Mouse (Mus musculus) cerebellum, adult 2 months (tissue): Measurements from ENCODE around the gene Tfeb. TPM values are rescaled to one million over a fixed set of nuclear protein-coding genes. Genes with fewer than 3 reads are reported as not detected.
A peak's percentile ranks its signal among the peaks of the same experiment; 100 is the strongest.

Experiments
- DNase-seq, 2 experiments: peaks; one replicate each; pipeline ENCODE4 v3.0.0; 2021
- H3K27ac ChIP-seq: fragments of 200-500 bp; 2 replicates; pipeline ENCODE4 v1.5.1; 2012; ENCODE audit warnings: low read length, control low read depth, inconsistent platforms; ENCODE audit not compliant: insufficient read depth
- H3K27me3 ChIP-seq: fragments of 200-500 bp; 2 replicates; pipeline ENCODE4 v1.6.1; 2012; ENCODE audit warnings: inconsistent platforms, mild to moderate bottlenecking, low read length, moderate library complexity; ENCODE audit not compliant: control insufficient read depth, insufficient read depth
- H3K4me1 ChIP-seq: fragments of 200-500 bp; 2 replicates; pipeline ENCODE4 v1.6.1; 2011; ENCODE audit warnings: low read length; ENCODE audit not compliant: control insufficient read depth, insufficient read depth
- H3K4me3 ChIP-seq: fragments of 200-500 bp; replicated peaks from 2 replicates; pipeline ENCODE3; 2011; ENCODE audit warnings: mild to moderate bottlenecking, low read depth, low read length, control low read depth; ENCODE audit not compliant: insufficient read depth
- CTCF ChIP-seq: fragments of 200-500 bp; IDR thresholded peaks from 2 replicates; pipeline ENCODE4 v1.5.1; 2011; ENCODE audit warnings: low read depth, mild to moderate bottlenecking, control low read depth, low read length, moderate library complexity, borderline replicate concordance; ENCODE audit not compliant: insufficient read depth
- POLR2A ChIP-seq: fragments of 200-500 bp; IDR thresholded peaks from 2 replicates; pipeline ENCODE4 v1.6.1; 2011; ENCODE audit warnings: low read length, control low read depth, borderline replicate concordance; ENCODE audit not compliant: insufficient read depth
- whole genome bisulfite sequencing: fragments of 180-500 bp; shearing (Covaris S2); methylation state at CpG from one replicate; pipeline ENCODE4 v1.1.7; 2018; 5-methylcytosine and 5-hydroxymethylcytosine counted together
- polyA plus RNA-seq: library from polyadenylated mRNA; depleted of rRNA; stranded (reverse); fragments of >200 nt; gene quantifications from 2 replicates; pipeline ENCODE4 v1.2.3, GENCODE M21; 2012

Tfeb gene
- polyA plus RNA-seq, 1 experiment: 27.5 TPM

DNA sequence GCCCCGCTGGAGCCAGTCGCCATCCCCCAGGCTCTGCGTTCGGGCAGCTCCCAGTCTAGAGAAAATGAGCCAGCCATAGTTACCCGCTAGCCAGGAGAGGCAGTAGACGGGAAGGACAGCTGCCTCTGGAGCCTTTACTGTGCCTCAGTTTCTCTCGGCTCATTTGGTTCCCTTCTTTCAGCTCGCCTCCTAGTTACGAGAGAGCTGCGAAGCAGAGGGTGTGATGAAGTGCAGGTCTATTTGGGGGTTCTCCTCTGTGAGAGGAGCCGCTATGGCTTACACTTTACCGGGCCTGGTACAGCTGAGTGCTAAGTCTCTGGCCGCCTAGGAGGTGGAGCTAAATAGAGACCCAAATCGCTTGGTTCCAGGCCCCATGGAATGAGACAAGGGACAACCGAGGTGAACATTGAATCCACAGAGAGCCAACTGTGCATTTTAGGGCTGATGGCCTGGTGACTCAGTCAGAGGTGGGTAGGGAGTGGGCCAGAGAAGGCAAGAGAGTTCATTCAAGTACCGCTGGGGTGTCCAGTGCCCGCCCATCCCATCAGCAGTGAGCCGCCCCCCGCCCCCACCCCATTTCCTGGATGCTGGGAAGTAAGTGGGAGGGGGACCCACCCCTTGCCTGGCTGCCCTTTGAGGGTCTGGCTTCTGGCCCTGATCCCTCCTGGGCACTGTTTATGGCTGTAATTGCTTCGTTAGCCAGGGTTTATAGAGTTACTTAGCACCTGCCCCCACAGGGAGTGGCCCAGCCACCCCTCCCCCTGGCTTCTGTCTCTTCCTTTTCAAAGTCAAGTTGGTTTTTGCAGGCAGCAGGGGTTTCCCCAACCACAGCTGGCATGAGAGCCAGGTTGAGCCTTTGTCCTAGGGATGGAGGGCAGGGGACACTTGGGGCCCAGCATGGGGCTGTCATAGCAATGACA is 2.3 kb downstream of the Tfeb start:
- WGBS: 23% methylated on average over 20 of the region's 20 CpGs
- Histone ChIP-seq H3K4me1 (peaks cover 12% of the 10 kb centered on the region), H3K4me3 (peak overlapping the region; percentile 92), H3K27me3 (no peaks in the 10 kb centered on the region), H3K27ac (peak overlapping the region; percentile 69)
- TF ChIP-seq CTCF (no peak), POLR2A (no peak)
- DNase-seq: no peak

DNA sequence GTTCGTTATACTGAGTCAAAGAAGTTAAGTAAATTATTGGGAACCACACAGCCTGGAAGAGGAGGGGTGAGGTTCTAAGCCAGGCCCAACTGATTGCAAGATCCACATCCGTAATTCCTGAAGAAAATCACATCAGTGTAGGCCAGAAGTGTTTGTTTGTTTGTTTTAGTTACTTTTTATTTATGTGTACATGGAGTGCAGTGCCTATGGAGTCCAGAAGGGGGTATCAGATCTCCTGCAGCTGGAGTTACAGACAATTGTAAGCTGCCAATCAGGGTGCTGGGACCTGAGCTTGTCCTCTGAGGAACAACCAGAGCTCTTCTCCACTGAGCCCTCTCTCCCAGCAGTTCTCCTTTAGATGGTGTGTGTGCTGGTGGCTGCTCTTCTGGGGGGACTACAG is 3.4 kb downstream of the Tfeb start:
- no peak overlapping the region for H3K4me3 ChIP-seq
- DNase-seq: no peak
- no peaks in the 10 kb centered on the region for H3K27me3 ChIP-seq
- TF ChIP-seq POLR2A: no peak
- TF ChIP-seq CTCF: no peak
- H3K27ac ChIP-seq: no peak overlapping the region
- WGBS: 89% methylated on average over 2 of the region's 2 CpGs
- H3K4me1 ChIP-seq: peaks cover 12% of the 10 kb centered on the region

DNA sequence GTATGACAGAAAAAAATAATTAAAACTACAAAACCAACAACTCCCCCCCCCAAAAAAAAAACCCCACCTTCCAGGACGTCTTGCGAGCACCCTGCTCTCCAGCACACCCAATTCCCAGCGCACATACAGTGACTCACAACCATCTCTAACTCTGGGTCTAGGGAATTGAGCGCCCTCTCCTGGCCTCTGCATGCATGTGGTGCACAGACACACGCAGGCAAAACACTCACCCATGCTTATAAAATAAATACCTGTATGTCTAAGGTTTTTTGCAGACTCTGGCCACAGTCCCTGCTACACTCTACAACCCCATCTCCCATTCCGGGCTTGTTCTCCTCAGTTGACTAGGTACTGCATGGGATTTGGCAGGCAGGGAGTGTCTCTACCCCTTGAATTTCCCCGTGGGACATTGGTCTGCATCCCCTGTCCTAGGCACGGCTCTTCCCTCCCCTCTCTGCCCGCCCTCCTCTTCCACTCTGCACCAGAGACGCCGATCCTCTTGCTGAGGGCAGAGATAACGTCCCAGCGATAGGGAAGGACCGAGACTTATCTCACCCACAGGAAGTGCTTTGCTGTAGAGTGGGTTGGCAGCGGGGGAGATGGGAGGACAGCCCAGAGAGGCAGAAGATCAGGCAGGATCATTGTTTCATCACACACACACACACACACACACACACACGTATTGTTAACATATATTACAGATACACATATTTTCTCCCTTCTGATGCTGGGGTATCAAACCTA is 6.3 kb downstream of the Tfeb start:
- H3K4me3 ChIP-seq: no peak overlapping the region
- 53% methylated on average over 16 of the region's 16 CpGs for WGBS
- TF ChIP-seq POLR2A: no peak
- peak; percentile 33; the same call in 1 of the 2 replicates for TF ChIP-seq CTCF

DNA sequence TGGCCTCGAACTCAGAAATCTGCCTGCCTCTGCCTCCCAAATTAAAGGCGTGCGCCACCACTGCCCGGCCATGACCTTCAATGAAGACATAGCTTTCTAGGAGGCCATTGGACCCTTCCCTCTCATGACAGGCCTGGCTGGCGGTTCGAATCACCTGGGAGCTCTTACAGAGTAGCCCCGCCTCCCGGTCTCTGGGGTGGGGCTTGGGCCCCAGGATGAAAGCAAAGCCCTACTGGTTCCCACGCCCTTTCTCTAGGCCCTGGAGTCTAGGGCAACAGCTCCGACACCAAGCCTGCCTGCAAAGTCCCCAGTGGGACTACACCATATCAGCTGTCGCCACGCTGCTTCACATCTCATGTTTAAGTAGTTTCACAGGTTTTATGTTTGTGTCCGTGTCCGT is 7.3 kb downstream of the Tfeb start:
- no peak overlapping the region for H3K27ac ChIP-seq
- TF ChIP-seq POLR2A: no peak
- TF ChIP-seq CTCF: no peak
- H3K27me3 ChIP-seq: no peaks in the 10 kb centered on the region
- 96% methylated on average over 14 of the region's 14 CpGs for WGBS
- H3K4me1 ChIP-seq: peaks cover 10% of the 10 kb centered on the region
- DNase-seq: no peak
- no peak overlapping the region for H3K4me3 ChIP-seq

More for the DNA sequence above, 6.3 kb downstream of the Tfeb start:
- Histone ChIP-seq H3K4me1 (peaks cover 12% of the 10 kb centered on the region), H3K27ac (no peak overlapping the region), H3K27me3 (no peaks in the 10 kb centered on the region)
- no peak for DNase-seq

DNA sequence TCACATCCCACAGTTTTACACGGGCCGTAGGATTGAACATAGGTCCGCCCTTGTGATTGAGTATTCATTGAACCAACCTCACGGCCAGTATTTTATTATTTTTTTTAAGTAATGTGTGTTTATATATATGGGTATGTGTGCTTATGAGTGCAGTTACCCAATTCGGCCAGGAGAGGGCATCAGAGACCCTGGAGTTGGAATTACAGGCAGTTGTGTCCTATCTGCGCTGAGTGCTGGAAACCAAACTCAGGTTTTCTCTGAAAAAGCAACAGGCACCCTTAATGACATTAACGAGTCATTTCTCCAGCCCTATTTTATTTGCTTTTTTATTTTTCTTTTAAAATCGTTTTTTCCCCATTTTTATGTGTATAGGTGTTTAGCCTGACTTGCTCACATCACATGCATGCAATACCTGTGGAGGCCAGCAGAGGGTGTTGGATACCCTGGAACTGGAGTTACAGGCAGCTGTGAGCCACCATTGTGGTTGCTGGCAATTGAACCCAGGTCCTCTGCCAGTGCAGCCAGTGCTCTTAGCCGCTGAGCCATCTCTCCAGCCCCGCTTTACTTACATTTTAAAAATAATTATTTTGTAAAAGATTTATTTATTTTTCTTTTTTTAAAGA is 8.0 kb downstream of the Tfeb start:
- TF ChIP-seq POLR2A (no peak), CTCF (no peak)
- 89% methylated on average over 10 of the region's 10 CpGs for WGBS
- DNase-seq: no peak
- Histone ChIP-seq H3K27ac (no peak overlapping the region), H3K4me1 (peaks cover 7% of the 10 kb centered on the region; the same call in 1 of the 2 replicates), H3K4me3 (no peak overlapping the region), H3K27me3 (no peaks in the 10 kb centered on the region)

DNA sequence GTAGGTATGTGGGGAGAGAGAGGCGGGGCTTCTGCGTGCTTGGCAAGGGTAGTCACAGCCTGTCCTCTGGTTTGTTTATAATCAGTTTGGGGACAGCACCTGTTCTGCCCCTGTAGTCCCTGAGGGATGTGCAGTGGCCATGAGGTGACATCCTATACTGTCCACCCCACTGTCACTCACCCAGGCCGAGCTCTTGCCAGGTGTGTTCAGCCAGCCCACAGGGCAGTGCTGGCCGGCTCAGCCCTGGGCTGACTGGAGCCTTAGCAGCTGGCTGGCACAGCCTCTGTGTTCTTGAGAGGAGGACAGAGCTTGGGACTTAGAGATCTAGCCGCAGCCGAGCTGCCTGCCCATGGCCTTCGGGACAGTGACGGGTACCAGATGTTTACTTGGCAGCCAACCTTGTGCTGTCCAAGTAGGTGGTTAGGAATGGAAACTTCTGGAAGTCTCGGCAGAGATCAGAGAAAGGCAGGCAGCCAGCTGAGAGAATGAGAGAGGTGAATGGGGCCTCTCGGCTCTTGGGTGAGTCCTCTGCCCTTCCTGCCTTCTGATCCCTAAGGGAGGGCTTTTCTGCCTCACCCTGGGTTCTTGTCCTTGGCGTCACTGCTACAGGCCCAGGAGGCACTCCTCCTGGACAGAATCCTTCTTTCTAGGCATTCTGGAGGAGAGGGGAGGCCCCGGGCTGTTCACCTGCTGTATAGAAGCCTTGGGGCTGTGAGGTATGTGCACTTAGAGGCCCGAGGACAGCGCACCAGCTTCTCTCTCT is 12.1 kb downstream of the Tfeb start:
- no peak for TF ChIP-seq POLR2A
- no peak for TF ChIP-seq CTCF
- H3K27me3 ChIP-seq: no peaks in the 10 kb centered on the region
- peaks cover 7% of the 10 kb centered on the region; the same call in 1 of the 2 replicates for H3K4me1 ChIP-seq
- H3K27ac ChIP-seq: peak overlapping the region; percentile 23; the same call in 1 of the 2 replicates
- no peak overlapping the region for H3K4me3 ChIP-seq
- WGBS: 40% methylated on average over 14 of the region's 14 CpGs
- no peak for DNase-seq

DNA sequence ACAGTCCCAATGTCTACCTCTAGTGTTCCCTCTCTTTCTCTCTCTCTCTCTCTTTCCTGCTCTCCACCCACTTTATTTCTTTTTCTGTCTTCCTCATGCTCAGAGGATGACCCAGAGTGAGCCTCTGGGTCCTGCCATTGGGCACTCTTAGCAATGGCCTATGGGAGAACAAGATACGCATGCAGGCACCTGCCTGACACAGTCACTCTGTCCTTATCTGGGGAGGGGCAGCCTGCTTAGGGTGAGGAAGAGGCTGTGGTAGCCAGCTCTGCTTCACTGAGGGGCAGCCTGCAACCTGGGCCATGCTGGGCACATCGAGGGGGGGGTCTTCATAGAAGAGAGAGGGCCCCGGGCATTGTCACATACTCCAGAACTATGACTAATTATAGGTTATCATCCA is 12.8 kb downstream of the Tfeb start:
- DNase-seq: no peak
- TF ChIP-seq POLR2A (no peak), CTCF (no peak)
- Histone ChIP-seq H3K4me3 (no peak overlapping the region), H3K4me1 (peaks cover 7% of the 10 kb centered on the region; the same call in 1 of the 2 replicates), H3K27me3 (no peaks in the 10 kb centered on the region), H3K27ac (no peak overlapping the region)
- WGBS: 76% methylated on average over 3 of the region's 3 CpGs
